In genomic region chr10:81569507-81570237, GRCm38 (mm10) we compare ENCODE assay signal across 9 mouse cellular contexts. TPM values are rescaled to one million over a fixed set of nuclear protein-coding genes. Genes with fewer than 3 reads are reported as not detected.
A peak's percentile ranks its signal among the peaks of the same experiment; 100 is the strongest.
DNase-seq lines count a peak whose midpoint lies in the region; ATAC-seq and TF ChIP-seq lines count a peak whose summit lies in the region.
"Had no signal": no experiment of that assay in that cellular context is flagged by ENCODE, and none has a peak within 500 bp of the region (broad histone marks: within the 10 kb centered on the region; RNA-seq: fewer than 3 reads in every experiment).

No protein-coding gene starts in this region.

- intact Hi-C loops in left cerebral cortex, postnatal 10 days (cut with DNase I) = no loop called here

- no peak for TF ChIP-seq CTCF in liver, postnatal 0 days (IDR thresholded peaks at IDR 0.05; ENCODE audit: low read depth)

- no peak for ATAC-seq in liver, embryonic 11.5 days (replicated peaks; ENCODE audit: low FRiP score)
- no peak for ATAC-seq in liver, postnatal 0 days
- ATAC-seq in forebrain, embryonic 15.5 days (replicated peaks) = no peak
- no peak for ATAC-seq in midbrain, embryonic 12.5 days (ENCODE audit: low FRiP score, low read depth)

- WGBS in liver, embryonic 11.5 days = 57% methylated on average over 9 of the region's 9 CpGs
- 63% methylated on average over 9 of the region's 9 CpGs for WGBS in liver, postnatal 0 days (ENCODE audit: insufficient replicate concordance)
- 29% methylated on average over 9 of the region's 9 CpGs for WGBS in forebrain, embryonic 15.5 days
- WGBS in midbrain, embryonic 12.5 days = 35% methylated on average over 9 of the region's 9 CpGs

- H3K4me1 ChIP-seq in liver, embryonic 11.5 days (replicated peaks; ENCODE audit: control insufficient read depth, insufficient read depth, low read length) = peaks cover 64% of the 10 kb centered on the region
- H3K4me1 ChIP-seq in liver, postnatal 0 days (ENCODE audit: insufficient read depth) = peaks cover 27% of the 10 kb centered on the region
- H3K4me1 ChIP-seq in forebrain, embryonic 15.5 days = peaks cover 62% of the 10 kb centered on the region
- peaks cover 70% of the 10 kb centered on the region for H3K4me1 ChIP-seq in midbrain, embryonic 12.5 days

- no peak overlapping the region; the same call in 1 of the 2 replicates for H3K4me2 ChIP-seq in liver, embryonic 11.5 days
- no peak overlapping the region for H3K4me2 ChIP-seq in liver, postnatal 0 days (ENCODE audit: low read depth, low read length)
- no peak overlapping the region for H3K4me2 ChIP-seq in forebrain, embryonic 15.5 days (replicated peaks)
- H3K4me2 ChIP-seq in midbrain, embryonic 12.5 days (replicated peaks) = peak overlapping the region; percentile 64; the same call in 1 of the 2 replicates

- peaks cover 14% of the 10 kb centered on the region for H3K27me3 ChIP-seq in liver, embryonic 11.5 days (replicated peaks; ENCODE audit: control insufficient read depth, insufficient read depth, low read length)
- no peaks in the 10 kb centered on the region; the same call in 1 of the 2 replicates for H3K27me3 ChIP-seq in liver, postnatal 0 days (ENCODE audit: insufficient read depth, low read length)
- H3K27me3 ChIP-seq in forebrain, embryonic 15.5 days = peaks cover 46% of the 10 kb centered on the region
- H3K27me3 ChIP-seq in midbrain, embryonic 12.5 days = peaks cover 72% of the 10 kb centered on the region

- peak overlapping the region; percentile 71; the same call in 1 of the 2 replicates for H3K27ac ChIP-seq in liver, embryonic 11.5 days (ENCODE audit: low read depth, low read length)
- H3K27ac ChIP-seq in liver, postnatal 0 days (ENCODE audit: low read depth) = no peak overlapping the region
- peak overlapping the region; percentile 91; the same call in 1 of the 2 replicates for H3K27ac ChIP-seq in forebrain, embryonic 15.5 days (replicated peaks)
- H3K27ac ChIP-seq in midbrain, embryonic 12.5 days (replicated peaks) = peak overlapping the region; percentile 86

- TF ChIP-seq EP300 in liver, postnatal 0 days (IDR thresholded peaks at IDR 0.05; ENCODE audit: low read depth) = no peak

- peak; percentile 27 to 31 for DNase-seq in cerebellum, postnatal 25 days
- no peak for DNase-seq in cerebellum, adult 18-20 months
- DNase-seq in liver, embryonic 11.5 days (ENCODE audit: low spot score) = no peak
- no peak for DNase-seq in liver, postnatal 0 days
- no peak for DNase-seq in left cerebral cortex, postnatal 10 days (ENCODE audit: extremely low spot score in 1 of 2, low spot score in 2 of 2)
- DNase-seq in ovary, postnatal 36 days (ENCODE audit: low spot score) = no peak
- DNase-seq: gastrocnemius, postnatal 36 days had no signal

- H3K36me3 ChIP-seq in liver, embryonic 11.5 days (ENCODE audit: control insufficient read depth, insufficient read depth, low read length) = peaks cover 18% of the 10 kb centered on the region
- peaks cover 14% of the 10 kb centered on the region for H3K36me3 ChIP-seq in liver, postnatal 0 days (replicated peaks; ENCODE audit: insufficient read depth, low read length)
- peaks cover 22% of the 10 kb centered on the region for H3K36me3 ChIP-seq in forebrain, embryonic 15.5 days
- peaks cover 19% of the 10 kb centered on the region for H3K36me3 ChIP-seq in midbrain, embryonic 12.5 days

- no peaks in the 10 kb centered on the region for H3K9me3 ChIP-seq in liver, embryonic 11.5 days (ENCODE audit: control insufficient read depth, low read length)
- no peaks in the 10 kb centered on the region for H3K9me3 ChIP-seq in liver, postnatal 0 days (ENCODE audit: low read length)
- no peaks in the 10 kb centered on the region for H3K9me3 ChIP-seq in forebrain, embryonic 15.5 days
- no peaks in the 10 kb centered on the region for H3K9me3 ChIP-seq in midbrain, embryonic 12.5 days

- no peak overlapping the region for H3K9ac ChIP-seq in liver, embryonic 11.5 days (ENCODE audit: low read depth, low read length)
- H3K9ac ChIP-seq in liver, postnatal 0 days (replicated peaks) = no peak overlapping the region
- no peak overlapping the region for H3K9ac ChIP-seq in forebrain, embryonic 15.5 days (replicated peaks)
- no peak overlapping the region for H3K9ac ChIP-seq in midbrain, embryonic 12.5 days (replicated peaks)

- no peak overlapping the region for H3K4me3 ChIP-seq in liver, embryonic 11.5 days (ENCODE audit: low read depth, low read length)
- no peak overlapping the region for H3K4me3 ChIP-seq in liver, postnatal 0 days (ENCODE audit: low read depth, low read length)
- H3K4me3 ChIP-seq in forebrain, embryonic 15.5 days = no peak overlapping the region
- no peak overlapping the region for H3K4me3 ChIP-seq in midbrain, embryonic 12.5 days

RNA-seq across cellular contexts. Expression of gene Tle2, which starts 4.7 kb away (rescaled TPM):
- 5.1 and 6.9 TPM in 2 replicates for polyA plus RNA-seq in liver, embryonic 11.5 days (2014; fragmentation: Nextera tagmentation; extraction: Ambion mirVana)
- polyA plus RNA-seq in liver, postnatal 0 days (2015; fragmentation: Nextera tagmentation; extraction: Ambion mirVana) = 1.2 and 2.2 TPM in 2 replicates
- 27.3 and 28.0 TPM in 2 replicates for polyA plus RNA-seq in forebrain, embryonic 15.5 days (2015; fragmentation: Nextera tagmentation; extraction: Ambion mirVana)
- 17.8 and 17.9 TPM in 2 replicates for polyA plus RNA-seq in midbrain, embryonic 12.5 days (2016; fragmentation: Nextera tagmentation; extraction: Ambion mirVana)
- total RNA-seq in left cerebral cortex, postnatal 10 days (2021) = 10 to 100 TPM; 20.9 to 22.4 TPM

RNA-seq across cellular contexts. Expression of gene Aes, which starts 10.4 kb away (rescaled TPM):
- polyA plus RNA-seq in liver, embryonic 11.5 days (2014; fragmentation: Nextera tagmentation; extraction: Ambion mirVana) = 213 and 229 TPM in 2 replicates
- 256 and 266 TPM in 2 replicates for polyA plus RNA-seq in liver, postnatal 0 days (2015; fragmentation: Nextera tagmentation; extraction: Ambion mirVana)
- polyA plus RNA-seq in forebrain, embryonic 15.5 days (2015; fragmentation: Nextera tagmentation; extraction: Ambion mirVana) = 665 and 705 TPM in 2 replicates
- 524 and 532 TPM in 2 replicates for polyA plus RNA-seq in midbrain, embryonic 12.5 days (2016; fragmentation: Nextera tagmentation; extraction: Ambion mirVana)
- total RNA-seq in left cerebral cortex, postnatal 10 days (2021) = 100 to 1,000 TPM; 542 to 558 TPM

RNA-seq across cellular contexts. Expression of gene Gna11, which starts 24.7 kb away (rescaled TPM):
- 46.4 and 47.0 TPM in 2 replicates for polyA plus RNA-seq in liver, embryonic 11.5 days (2014; fragmentation: Nextera tagmentation; extraction: Ambion mirVana)
- polyA plus RNA-seq in liver, postnatal 0 days (2015; fragmentation: Nextera tagmentation; extraction: Ambion mirVana) = 18.3 and 19.2 TPM in 2 replicates
- 99.8 and 103 TPM in 2 replicates for polyA plus RNA-seq in forebrain, embryonic 15.5 days (2015; fragmentation: Nextera tagmentation; extraction: Ambion mirVana)
- 70.9 and 72.6 TPM in 2 replicates for polyA plus RNA-seq in midbrain, embryonic 12.5 days (2016; fragmentation: Nextera tagmentation; extraction: Ambion mirVana)
- total RNA-seq in left cerebral cortex, postnatal 10 days (2021) = 100 to 1,000 TPM; 111 to 118 TPM

RNA-seq across cellular contexts. Expression of gene Tle6, which starts 31.2 kb away (rescaled TPM):
- polyA plus RNA-seq in liver, embryonic 11.5 days (2014; fragmentation: Nextera tagmentation; extraction: Ambion mirVana) = 13.2 and 16.7 TPM in 2 replicates
- polyA plus RNA-seq in liver, postnatal 0 days (2015; fragmentation: Nextera tagmentation; extraction: Ambion mirVana) = 2.9 and 3.0 TPM in 2 replicates
- polyA plus RNA-seq in forebrain, embryonic 15.5 days (2015; fragmentation: Nextera tagmentation; extraction: Ambion mirVana) = 3.0 and 4.2 TPM in 2 replicates
- 2.9 and 5.1 TPM in 2 replicates for polyA plus RNA-seq in midbrain, embryonic 12.5 days (2016; fragmentation: Nextera tagmentation; extraction: Ambion mirVana)
- 1 to 10 TPM in 1 of 2 experiments, under 1 TPM in 1; 0.93 to 3.0 TPM for total RNA-seq in left cerebral cortex, postnatal 10 days (2021)

RNA-seq across cellular contexts. Expression of gene BC025920, which starts 36.4 kb away (rescaled TPM):
- 0.81 and 1.1 TPM in 2 replicates for polyA plus RNA-seq in liver, embryonic 11.5 days (2014; fragmentation: Nextera tagmentation; extraction: Ambion mirVana)
- 0.13 TPM in 2 replicates for polyA plus RNA-seq in liver, postnatal 0 days (2015; fragmentation: Nextera tagmentation; extraction: Ambion mirVana)
- 3.0 and 3.1 TPM in 2 replicates for polyA plus RNA-seq in forebrain, embryonic 15.5 days (2015; fragmentation: Nextera tagmentation; extraction: Ambion mirVana)
- polyA plus RNA-seq in midbrain, embryonic 12.5 days (2016; fragmentation: Nextera tagmentation; extraction: Ambion mirVana) = 2.5 and 2.6 TPM in 2 replicates
- total RNA-seq in left cerebral cortex, postnatal 10 days (2021) = 1 to 10 TPM; 1.9 to 2.2 TPM

Comparison
In these comparisons a context has a peak if more than half of its experiments do, and no peak if none do; other contexts are left out.
1. DNase-seq: peak in cerebellum, postnatal 25 days (2 of 2); none in cerebellum, adult 18-20 months (0 of 2), liver, embryonic 11.5 days (single experiment), liver, postnatal 0 days (single experiment), left cerebral cortex, postnatal 10 days (0 of 2) and ovary, postnatal 36 days (single experiment).